Mouse (Mus musculus) forebrain, embryonic 14.5 days (tissue): Measurements from ENCODE around the gene Col6a5. TPM values are rescaled to one million over a fixed set of nuclear protein-coding genes. Genes with fewer than 3 reads are reported as not detected.

Experiments
- ATAC-seq: fragments of 200-750 bp; cut with Nextera tagmentation; 2 replicates; pipeline ENCODE4 v1.8.0; 2017; ENCODE audit warnings: mild to moderate bottlenecking, moderate library complexity
- DNase-seq: peaks from one replicate; pipeline ENCODE4 v3.0.0-alpha.2; 2015; ENCODE audit warnings: low spot score
- H3K27ac ChIP-seq: fragments of 300-500 bp; sonication (generic); 2 replicates; pipeline ENCODE4 v1.5.1; 2014; ENCODE audit warnings: low read depth, mild to moderate bottlenecking, control low read depth, low read length, moderate library complexity
- H3K27me3 ChIP-seq: fragments of 300-500 bp; sonication (generic); replicated peaks from 2 replicates; pipeline ENCODE4 v1.6.1; 2014; ENCODE audit warnings: low read length, control low read depth, mixed read lengths; ENCODE audit not compliant: control insufficient read depth, insufficient read depth
- H3K36me3 ChIP-seq: fragments of 300-500 bp; sonication (generic); 2 replicates; pipeline ENCODE4 v1.6.1; 2014; ENCODE audit warnings: low read length, control low read depth; ENCODE audit not compliant: control insufficient read depth, insufficient read depth
- H3K4me1 ChIP-seq: fragments of 300-500 bp; sonication (generic); 2 replicates; pipeline ENCODE4 v1.6.1; 2014; ENCODE audit warnings: antibody characterized with exemption, low read length, control low read depth; ENCODE audit not compliant: control insufficient read depth, insufficient read depth
- H3K4me2 ChIP-seq: fragments of 300-500 bp; sonication (generic); 2 replicates; pipeline ENCODE4 v1.6.1; 2014; ENCODE audit warnings: mild to moderate bottlenecking, control low read depth, low read length
- H3K4me3 ChIP-seq: fragments of 300-500 bp; sonication (generic); 2 replicates; pipeline ENCODE4 v1.5.1; 2014; ENCODE audit warnings: low read depth, low read length, control low read depth
- H3K9ac ChIP-seq: fragments of 300-500 bp; sonication (generic); 2 replicates; pipeline ENCODE4 v1.6.1; 2014; ENCODE audit warnings: mild to moderate bottlenecking, low read length, control low read depth, moderate library complexity
- H3K9me3 ChIP-seq: fragments of 300-500 bp; sonication (generic); replicated peaks from 2 replicates; pipeline ENCODE4 v1.6.1; 2016; ENCODE audit warnings: low read length, control low read depth, mixed read lengths; ENCODE audit not compliant: control insufficient read depth
- WGBS: fragments of 180-500 bp; shearing (Covaris S2); extraction: QIAGEN DNeasy Blood & Tissue Kit; methylation state at CpG from one replicate; pipeline ENCODE4 v1.1.7; 2014; 5-methylcytosine and 5-hydroxymethylcytosine counted together
- polyA plus RNA-seq: library from polyadenylated mRNA; unstranded; fragments of >200 nt; fragmentation: Nextera tagmentation; extraction: Ambion mirVana; gene quantifications from 2 replicates; pipeline ENCODE4 v1.2.1, GENCODE M21; 2014

Col6a5 gene
- polyA plus RNA-seq, 1 experiment from 2014 or later = 0.15 TPM

- WGBS = 51% methylated on average over 6 of the region's 6 CpGs
- Histone ChIP-seq H3K4me1 (no peaks in the 10 kb centered on the region), H3K27ac (no peak overlapping the region), H3K9ac (no peak overlapping the region), H3K27me3 (no peaks in the 10 kb centered on the region), H3K36me3 (no peaks in the 10 kb centered on the region), H3K9me3 (no peaks in the 10 kb centered on the region; the same call in 1 of the 2 replicates), H3K4me2 (no peak overlapping the region), H3K4me3 (no peak overlapping the region)
- no peak for ATAC-seq
- no peak for DNase-seq
These were observed 15.9 kb upstream of the Col6a5 start for GRCm38 (mm10) chr9:105976314-105976713.

- H3K9ac ChIP-seq = no peak overlapping the region
- no peak for ATAC-seq
- H3K9me3 ChIP-seq = no peaks in the 10 kb centered on the region; the same call in 1 of the 2 replicates
- no peaks in the 10 kb centered on the region for H3K36me3 ChIP-seq
- H3K4me2 ChIP-seq = no peak overlapping the region
- H3K27ac ChIP-seq = no peak overlapping the region
- H3K4me1 ChIP-seq = no peaks in the 10 kb centered on the region
- no peak overlapping the region for H3K4me3 ChIP-seq
- no peaks in the 10 kb centered on the region for H3K27me3 ChIP-seq
- WGBS = 81% methylated on average over 1 of the region's 1 CpGs
- no peak for DNase-seq
These were observed 13.3 kb upstream of the Col6a5 start for GRCm38 (mm10) chr9:105973736-105974135.

GRCm38 (mm10) chr9:105972031-105972430, 11.6 kb upstream of the Col6a5 start:
- ATAC-seq (no peak), DNase-seq (no peak)
- Histone ChIP-seq H3K27me3 (no peaks in the 10 kb centered on the region), H3K4me3 (no peak overlapping the region), H3K9ac (no peak overlapping the region), H3K9me3 (no peaks in the 10 kb centered on the region; the same call in 1 of the 2 replicates), H3K36me3 (no peaks in the 10 kb centered on the region), H3K27ac (no peak overlapping the region), H3K4me2 (no peak overlapping the region), H3K4me1 (no peaks in the 10 kb centered on the region)
- 85% methylated on average over 3 of the region's 3 CpGs for WGBS

- Histone ChIP-seq H3K27me3 (no peaks in the 10 kb centered on the region), H3K4me3 (no peak overlapping the region), H3K4me1 (no peaks in the 10 kb centered on the region), H3K36me3 (no peaks in the 10 kb centered on the region), H3K9ac (no peak overlapping the region), H3K27ac (no peak overlapping the region), H3K9me3 (no peaks in the 10 kb centered on the region; the same call in 1 of the 2 replicates), H3K4me2 (no peak overlapping the region)
- ATAC-seq = no peak
- no peak for DNase-seq
- 89% methylated on average over 14 of the region's 14 CpGs for WGBS
These were observed 11.0 kb upstream of the Col6a5 start for GRCm38 (mm10) chr9:105971351-105971894.

GRCm38 (mm10) chr9:105970901-105971300, 10.5 kb upstream of the Col6a5 start:
- H3K4me1 ChIP-seq = no peaks in the 10 kb centered on the region
- 90% methylated on average over 5 of the region's 5 CpGs for WGBS
- DNase-seq = no peak
- H3K4me2 ChIP-seq = no peak overlapping the region
- H3K27me3 ChIP-seq = no peaks in the 10 kb centered on the region
- H3K4me3 ChIP-seq = no peak overlapping the region
- H3K9ac ChIP-seq = no peak overlapping the region
- ATAC-seq = no peak
- no peaks in the 10 kb centered on the region for H3K36me3 ChIP-seq
- H3K27ac ChIP-seq = no peak overlapping the region
- no peaks in the 10 kb centered on the region; the same call in 1 of the 2 replicates for H3K9me3 ChIP-seq

- Histone ChIP-seq H3K9ac (no peak overlapping the region), H3K36me3 (no peaks in the 10 kb centered on the region), H3K9me3 (no peaks in the 10 kb centered on the region), H3K27ac (no peak overlapping the region), H3K4me1 (no peaks in the 10 kb centered on the region), H3K4me2 (no peak overlapping the region), H3K27me3 (no peaks in the 10 kb centered on the region), H3K4me3 (no peak overlapping the region)
- ATAC-seq = no peak
- WGBS = 73% methylated on average over 5 of the region's 5 CpGs
- no peak for DNase-seq
These were observed 7.5 kb upstream of the Col6a5 start for GRCm38 (mm10) chr9:105967976-105968375.

- no peak overlapping the region for H3K4me3 ChIP-seq
- no peaks in the 10 kb centered on the region for H3K9me3 ChIP-seq
- no peak overlapping the region for H3K27ac ChIP-seq
- DNase-seq (peak; percentile 14), ATAC-seq (no peak)
- H3K4me2 ChIP-seq = no peak overlapping the region
- H3K9ac ChIP-seq = no peak overlapping the region
- no peaks in the 10 kb centered on the region for H3K36me3 ChIP-seq
- H3K4me1 ChIP-seq = no peaks in the 10 kb centered on the region
- no peaks in the 10 kb centered on the region for H3K27me3 ChIP-seq
- 81% methylated on average over 1 of the region's 1 CpGs for whole genome bisulfite sequencing
These were observed 1.3 kb downstream of the Col6a5 start for GRCm38 (mm10) chr9:105959116-105959515.

GRCm38 (mm10) chr9:105949755-105950154, 10.7 kb downstream of the Col6a5 start:
- Histone ChIP-seq H3K9ac (no peak overlapping the region), H3K9me3 (no peaks in the 10 kb centered on the region), H3K4me2 (no peak overlapping the region), H3K27me3 (no peaks in the 10 kb centered on the region), H3K36me3 (no peaks in the 10 kb centered on the region), H3K4me1 (no peaks in the 10 kb centered on the region), H3K4me3 (no peak overlapping the region), H3K27ac (no peak overlapping the region)
- 69% methylated on average over 1 of the region's 1 CpGs for WGBS
- DNase-seq (peak; percentile 56), ATAC-seq (no peak)

GRCm38 (mm10) chr9:105947577-105947976, 12.9 kb downstream of the Col6a5 start:
- Histone ChIP-seq H3K36me3 (no peaks in the 10 kb centered on the region), H3K27me3 (no peaks in the 10 kb centered on the region), H3K9ac (no peak overlapping the region), H3K9me3 (no peaks in the 10 kb centered on the region), H3K4me3 (no peak overlapping the region), H3K27ac (no peak overlapping the region), H3K4me1 (no peaks in the 10 kb centered on the region), H3K4me2 (no peak overlapping the region)
- DNase-seq = no peak
- ATAC-seq = no peak
- WGBS = 86% methylated on average over 3 of the region's 3 CpGs
